10 mouse cellular contexts compared by ENCODE assay signal in genomic region chr7:46279946-46280345, GRCm38 (mm10). TPM values are rescaled to one million over a fixed set of nuclear protein-coding genes. Genes with fewer than 3 reads are reported as not detected.
A peak's percentile ranks its signal among the peaks of the same experiment; 100 is the strongest.
DNase-seq lines count a peak whose midpoint lies in the region; ATAC-seq lines count a peak whose summit lies in the region.
"Had no signal": no experiment of that assay in that cellular context is flagged by ENCODE, and none has a peak within 500 bp of the region (broad histone marks: within the 10 kb centered on the region; RNA-seq: fewer than 3 reads in every experiment).

No protein-coding gene starts in this region.

- no peak overlapping the region for H3K4me3 ChIP-seq in midbrain, embryonic 10.5 days
- H3K4me3 ChIP-seq in midbrain, embryonic 16.5 days (ENCODE audit: low read depth, low read length): no peak overlapping the region
- no peak overlapping the region for H3K4me3 ChIP-seq in hindbrain, embryonic 14.5 days (replicated peaks; ENCODE audit: low read length)
- H3K4me3 ChIP-seq: neural tube, embryonic 12.5 days had no signal

- ATAC-seq in midbrain, embryonic 16.5 days: no peak
- no peak for ATAC-seq in hindbrain, embryonic 14.5 days (ENCODE audit: low FRiP score)
- ATAC-seq in megakaryocyte, adult 5-6 weeks (ENCODE audit: poor library complexity, severe bottlenecking): no peak

- peaks cover 23% of the 10 kb centered on the region; the same call in 1 of the 2 replicates for H3K27me3 ChIP-seq in midbrain, embryonic 10.5 days (ENCODE audit: low read depth, poor library complexity, severe bottlenecking)
- no peaks in the 10 kb centered on the region for H3K27me3 ChIP-seq in midbrain, embryonic 16.5 days (ENCODE audit: control insufficient read depth, insufficient read depth, low read depth, low read length)
- H3K27me3 ChIP-seq in hindbrain, embryonic 14.5 days (ENCODE audit: control insufficient read depth, insufficient read depth, low read length): no peaks in the 10 kb centered on the region
- H3K27me3 ChIP-seq: neural tube, embryonic 12.5 days had no signal

- H3K9me3 ChIP-seq in midbrain, embryonic 10.5 days (replicated peaks): no peaks in the 10 kb centered on the region
- no peaks in the 10 kb centered on the region for H3K9me3 ChIP-seq in midbrain, embryonic 16.5 days (replicated peaks; ENCODE audit: control insufficient read depth, low read length, poor library complexity, severe bottlenecking)
- no peaks in the 10 kb centered on the region for H3K9me3 ChIP-seq in hindbrain, embryonic 14.5 days (ENCODE audit: control insufficient read depth, low read length)
- H3K9me3 ChIP-seq: neural tube, embryonic 12.5 days had no signal

- no peaks in the 10 kb centered on the region for H3K36me3 ChIP-seq in midbrain, embryonic 10.5 days
- no peaks in the 10 kb centered on the region for H3K36me3 ChIP-seq in midbrain, embryonic 16.5 days (ENCODE audit: control insufficient read depth, insufficient read depth, low read length)
- H3K36me3 ChIP-seq in hindbrain, embryonic 14.5 days (replicated peaks; ENCODE audit: control insufficient read depth, insufficient read depth): no peaks in the 10 kb centered on the region
- H3K36me3 ChIP-seq: neural tube, embryonic 12.5 days had no signal

- intact Hi-C loops in left cerebral cortex, postnatal 4 days (cut with DNase I): loop anchor here (5.0 kb wide), 2 partner anchors 97 to 327 kb away; partner anchors contain the start of gene Myod1

- H3K4me1 ChIP-seq in midbrain, embryonic 10.5 days: no peaks in the 10 kb centered on the region
- no peaks in the 10 kb centered on the region for H3K4me1 ChIP-seq in midbrain, embryonic 16.5 days (ENCODE audit: control insufficient read depth, insufficient read depth, low read length)
- no peaks in the 10 kb centered on the region for H3K4me1 ChIP-seq in hindbrain, embryonic 14.5 days (replicated peaks; ENCODE audit: control insufficient read depth, insufficient read depth, low read length)
- H3K4me1 ChIP-seq: neural tube, embryonic 12.5 days had no signal

- no peak overlapping the region for H3K9ac ChIP-seq in midbrain, embryonic 16.5 days (ENCODE audit: low read depth, low read length)
- no peak overlapping the region for H3K9ac ChIP-seq in hindbrain, embryonic 14.5 days
- H3K9ac ChIP-seq: neural tube, embryonic 12.5 days had no signal

- WGBS in midbrain, embryonic 10.5 days: 21% methylated on average over 6 of the region's 6 CpGs
- WGBS in midbrain, embryonic 16.5 days: 18% methylated on average over 6 of the region's 6 CpGs
- 16% methylated on average over 6 of the region's 6 CpGs for WGBS in hindbrain, embryonic 14.5 days

- no peak overlapping the region for H3K27ac ChIP-seq in midbrain, embryonic 10.5 days (replicated peaks)
- H3K27ac ChIP-seq in midbrain, embryonic 16.5 days (ENCODE audit: low read length): no peak overlapping the region
- H3K27ac ChIP-seq in hindbrain, embryonic 14.5 days: no peak overlapping the region
- H3K27ac ChIP-seq: neural tube, embryonic 12.5 days had no signal

- DNase-seq in midbrain, embryonic 10.5 days (ENCODE audit: low spot score): peak; percentile 61
- DNase-seq in T-cell, adult 2 months (ENCODE audit: low spot score): peak; percentile 33
- peak; percentile 52 for DNase-seq in cerebellum, adult 9-11 months
- DNase-seq in hindbrain, embryonic 14.5 days (ENCODE audit: low spot score): peak; percentile 87
- DNase-seq in left cerebral cortex, postnatal 4 days: peak; percentile 80
- DNase-seq in right cerebral cortex, adult 2 months (ENCODE audit: low spot score in 2 of 2): peak; percentile 67 to 78

- H3K4me2 ChIP-seq in midbrain, embryonic 16.5 days (ENCODE audit: low read length): no peak overlapping the region
- H3K4me2 ChIP-seq in hindbrain, embryonic 14.5 days (replicated peaks): no peak overlapping the region
- H3K4me2 ChIP-seq: neural tube, embryonic 12.5 days had no signal

RNA-seq across cellular contexts. Expression of gene Otog, which starts 39.2 kb away (rescaled TPM):
- 0.06 TPM in 1 of 2 replicates, not detected in the other for polyA plus RNA-seq in midbrain, embryonic 10.5 days (2016; fragmentation: Nextera tagmentation; extraction: Ambion mirVana)
- polyA plus RNA-seq in midbrain, embryonic 16.5 days (2015; fragmentation: Nextera tagmentation; extraction: Ambion mirVana): 0.08 TPM in 1 of 2 replicates, not detected in the other
- polyA plus RNA-seq in hindbrain, embryonic 14.5 days (2014; fragmentation: Nextera tagmentation; extraction: Ambion mirVana): 0.11 and 0.13 TPM in 2 replicates
- total RNA-seq in left cerebral cortex, postnatal 4 days (2021): under 1 TPM; 0.08 to 0.26 TPM
- not detected in 2 replicates for total RNA-seq in megakaryocyte, adult 5-6 weeks (2015)
- total RNA-seq in megakaryocyte, adult 5-6 weeks (2017): not detected in 2 replicates
- polyA plus RNA-seq: heart, embryonic 14.5 days had no signal

RNA-seq across cellular contexts. Expression of gene Ush1c, which starts 41.6 kb away (rescaled TPM):
- polyA plus RNA-seq in midbrain, embryonic 10.5 days (2016; fragmentation: Nextera tagmentation; extraction: Ambion mirVana): 3.7 and 4.3 TPM in 2 replicates
- polyA plus RNA-seq in midbrain, embryonic 16.5 days (2015; fragmentation: Nextera tagmentation; extraction: Ambion mirVana): 1.6 and 2.3 TPM in 2 replicates
- polyA plus RNA-seq in hindbrain, embryonic 14.5 days (2014; fragmentation: Nextera tagmentation; extraction: Ambion mirVana): 1.2 and 1.8 TPM in 2 replicates
- under 1 TPM; 0.40 to 0.54 TPM for total RNA-seq in left cerebral cortex, postnatal 4 days (2021)
- total RNA-seq in megakaryocyte, adult 5-6 weeks (2015): 0.13 TPM in 1 of 2 replicates, not detected in the other
- total RNA-seq in megakaryocyte, adult 5-6 weeks (2017): not detected in 2 replicates

Comparison
In these comparisons a context has a peak if more than half of its experiments do, and no peak if none do; other contexts are left out.
1. DNase-seq: peak in every context shown above with its lines; median percentile 87 in hindbrain, embryonic 14.5 days; 80 in left cerebral cortex, postnatal 4 days; 72 in right cerebral cortex, adult 2 months; 61 in midbrain, embryonic 10.5 days; 52 in cerebellum, adult 9-11 months; 33 in T-cell, adult 2 months.